Mouse (Mus musculus) stomach, embryonic 14.5 days (tissue): Measurements from ENCODE around the gene Cptp. TPM values are rescaled to one million over a fixed set of nuclear protein-coding genes. Genes with fewer than 3 reads are reported as not detected.
A peak's percentile ranks its signal among the peaks of the same experiment; 100 is the strongest.

Experiments used
- ATAC-seq: fragments of 200-750 bp; cut with Nextera tagmentation; 2 replicates; pipeline ENCODE4 v1.8.0; 2017; ENCODE audit warnings: low read depth, moderate TSS enrichment; ENCODE audit not compliant: insufficient number of reproducible peaks, insufficient read depth, low FRiP score
- H3K27ac ChIP-seq: fragments of 300-500 bp; sonication (generic); 2 replicates; pipeline ENCODE4 v1.5.1; 2014; ENCODE audit warnings: mild to moderate bottlenecking, low read length, moderate library complexity, mixed read lengths
- H3K27me3 ChIP-seq: fragments of 300-500 bp; sonication (generic); 2 replicates; pipeline ENCODE4 v1.6.1; 2014; ENCODE audit warnings: low read length, control low read depth, mixed read lengths; ENCODE audit not compliant: control insufficient read depth, insufficient read depth
- H3K36me3 ChIP-seq: fragments of 300-500 bp; sonication (generic); 2 replicates; pipeline ENCODE4 v1.6.1; 2014; ENCODE audit warnings: mild to moderate bottlenecking, control low read depth, low read length, moderate library complexity, mixed read lengths; ENCODE audit not compliant: control insufficient read depth, insufficient read depth
- H3K4me1 ChIP-seq: fragments of 300-500 bp; sonication (generic); 2 replicates; pipeline ENCODE4 v1.6.1; 2014; ENCODE audit warnings: low read length, control low read depth, mixed read lengths; ENCODE audit not compliant: control insufficient read depth, insufficient read depth
- H3K4me2 ChIP-seq: fragments of 300-500 bp; sonication (generic); replicated peaks from 2 replicates; pipeline ENCODE4 v1.6.1; 2014; ENCODE audit warnings: low read depth, low read length, control low read depth
- H3K4me3 ChIP-seq: fragments of 300-500 bp; sonication (generic); 2 replicates; pipeline ENCODE4 v1.5.1; 2014; ENCODE audit warnings: low read depth, low read length, control low read depth
- H3K9ac ChIP-seq: fragments of 300-500 bp; sonication (generic); replicated peaks from 2 replicates; pipeline ENCODE4 v1.6.1; 2014; ENCODE audit warnings: low read depth, mild to moderate bottlenecking, control low read depth, low read length, moderate library complexity, mixed read lengths
- H3K9me3 ChIP-seq: fragments of 300-500 bp; sonication (generic); 2 replicates; pipeline ENCODE4 v1.6.1; 2016; ENCODE audit warnings: low read depth, low read length, control low read depth; ENCODE audit not compliant: control insufficient read depth
- WGBS: fragments of 180-500 bp; shearing (Covaris S2); extraction: QIAGEN DNeasy Blood & Tissue Kit; methylation state at CpG from one replicate; pipeline ENCODE4 v1.1.7; 2014; 5-methylcytosine and 5-hydroxymethylcytosine counted together
- polyA plus RNA-seq: library from polyadenylated mRNA; unstranded; fragments of >200 nt; fragmentation: Nextera tagmentation; extraction: Ambion mirVana; gene quantifications from 2 replicates; pipeline ENCODE4 v1.2.1, GENCODE M21; 2014

The Cptp gene
- polyA plus RNA-seq, 1 experiment from 2014 or later, result 17.3 TPM

GRCm38 (mm10) chr4:155901205-155901604, 32.0 kb upstream of the Cptp start:
- no peak overlapping the region for H3K4me3 ChIP-seq
- H3K4me1 ChIP-seq, result no peaks in the 10 kb centered on the region
- H3K36me3 ChIP-seq, result peaks cover 43% of the 10 kb centered on the region
- no peak overlapping the region for H3K4me2 ChIP-seq
- no peak overlapping the region for H3K9ac ChIP-seq
- H3K27me3 ChIP-seq, result no peaks in the 10 kb centered on the region
- no peak for ATAC-seq
- H3K27ac ChIP-seq, result no peak overlapping the region
- H3K9me3 ChIP-seq, result no peaks in the 10 kb centered on the region
- WGBS, result 71% methylated on average over 3 of the region's 3 CpGs

- H3K4me2 ChIP-seq, result no peak overlapping the region
Observed at GRCm38 (mm10) chr4:155899355-155899754, 30.1 kb upstream of the Cptp start.

DNA sequence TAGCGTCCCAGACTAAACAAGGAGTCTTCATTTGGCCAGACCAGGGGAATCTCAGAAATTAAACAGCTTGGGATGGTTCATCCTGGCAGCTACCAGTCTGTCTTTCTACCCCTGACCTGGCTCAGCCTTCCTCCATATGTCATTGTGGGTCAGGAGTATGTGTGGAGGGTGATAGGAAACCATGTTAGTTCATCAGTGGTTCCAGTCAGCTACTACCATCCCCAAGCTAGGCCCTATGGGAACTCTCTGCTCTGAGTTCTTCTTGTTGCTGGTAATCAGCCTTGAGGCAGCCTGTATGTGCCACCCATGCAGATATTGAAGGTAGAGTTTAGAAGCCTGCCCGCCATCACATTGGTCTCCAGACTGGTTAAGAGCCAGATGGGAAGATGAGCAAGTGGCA, 29.1 kb upstream of the Cptp start:
- Histone ChIP-seq H3K4me1 (peaks cover 19% of the 10 kb centered on the region), H3K27ac (no peak overlapping the region), H3K9ac (no peak overlapping the region), H3K27me3 (no peaks in the 10 kb centered on the region), H3K4me2 (no peak overlapping the region), H3K36me3 (peaks cover 24% of the 10 kb centered on the region), H3K4me3 (no peak overlapping the region), H3K9me3 (no peaks in the 10 kb centered on the region)
- WGBS, result 97% methylated on average over 2 of the region's 2 CpGs
- no peak for ATAC-seq

More at GRCm38 (mm10) chr4:155899355-155899754, 30.1 kb upstream of the Cptp start:
- Histone ChIP-seq H3K9me3 (no peaks in the 10 kb centered on the region), H3K9ac (no peak overlapping the region), H3K4me1 (peaks cover 9% of the 10 kb centered on the region), H3K27me3 (no peaks in the 10 kb centered on the region), H3K27ac (no peak overlapping the region), H3K4me3 (no peak overlapping the region), H3K36me3 (peaks cover 33% of the 10 kb centered on the region)
- WGBS, result 95% methylated on average over 7 of the region's 7 CpGs
- ATAC-seq, result no peak

DNA sequence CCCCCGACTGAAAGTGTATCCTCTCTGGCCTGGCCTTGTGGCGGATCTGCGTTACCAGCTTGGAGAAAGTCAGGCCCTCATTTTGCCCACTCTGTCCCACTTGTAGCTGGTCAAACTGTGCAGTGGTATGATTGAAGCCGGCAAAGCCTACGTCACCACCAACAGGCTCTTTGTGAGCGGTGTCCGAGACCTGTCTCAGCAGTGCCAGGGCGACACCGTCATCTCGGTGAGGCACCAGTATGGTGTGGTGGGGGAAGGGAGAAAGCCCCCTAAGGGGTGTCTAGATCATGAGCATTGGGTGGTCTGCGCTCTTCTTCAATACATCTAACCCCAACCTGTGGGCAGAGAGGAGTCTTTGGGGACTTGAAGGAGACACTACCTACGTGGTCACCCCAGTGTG, 27.2 kb upstream of the Cptp start:
- Histone ChIP-seq H3K27me3 (no peaks in the 10 kb centered on the region), H3K27ac (no peak overlapping the region), H3K4me3 (no peak overlapping the region), H3K9ac (no peak overlapping the region), H3K4me2 (no peak overlapping the region), H3K4me1 (peaks cover 24% of the 10 kb centered on the region), H3K36me3 (peaks cover 11% of the 10 kb centered on the region), H3K9me3 (no peaks in the 10 kb centered on the region)
- 97% methylated on average over 12 of the region's 12 CpGs for WGBS
- ATAC-seq, result no peak

- WGBS, result 96% methylated on average over 4 of the region's 4 CpGs
- Histone ChIP-seq H3K4me2 (no peak overlapping the region), H3K36me3 (peaks cover 11% of the 10 kb centered on the region), H3K27ac (no peak overlapping the region), H3K9me3 (no peaks in the 10 kb centered on the region), H3K4me3 (no peak overlapping the region), H3K4me1 (peaks cover 24% of the 10 kb centered on the region), H3K9ac (no peak overlapping the region), H3K27me3 (no peaks in the 10 kb centered on the region)
- no peak for ATAC-seq
Observed at GRCm38 (mm10) chr4:155895826-155896225, 26.6 kb upstream of the Cptp start.

- no peak for ATAC-seq
- no peaks in the 10 kb centered on the region for H3K9me3 ChIP-seq
- peaks cover 12% of the 10 kb centered on the region for H3K36me3 ChIP-seq
- 31% methylated on average over 6 of the region's 6 CpGs for WGBS
- no peaks in the 10 kb centered on the region for H3K27me3 ChIP-seq
- H3K9ac ChIP-seq, result no peak overlapping the region
- peaks cover 29% of the 10 kb centered on the region for H3K4me1 ChIP-seq
- peak overlapping the region; percentile 31 for H3K4me2 ChIP-seq
- no peak overlapping the region for H3K4me3 ChIP-seq
- H3K27ac ChIP-seq, result no peak overlapping the region
Observed at GRCm38 (mm10) chr4:155895216-155895615, 26.0 kb upstream of the Cptp start.

GRCm38 (mm10) chr4:155894311-155894881, 25.2 kb upstream of the Cptp start:
- Histone ChIP-seq H3K9ac (0 out of 2 replicates have a peak overlapping the region, but pooled peaks have one; percentile 11), H3K4me1 (peaks cover 31% of the 10 kb centered on the region), H3K9me3 (no peaks in the 10 kb centered on the region), H3K27me3 (no peaks in the 10 kb centered on the region), H3K27ac (no peak overlapping the region), H3K36me3 (peaks cover 10% of the 10 kb centered on the region), H3K4me3 (peak overlapping the region; percentile 8; the same call in 1 of the 2 replicates), H3K4me2 (peak overlapping the region; percentile 31)
- no peak for ATAC-seq
- WGBS, result 24% methylated on average over 8 of the region's 8 CpGs

GRCm38 (mm10) chr4:155893212-155893690, 24.0 kb upstream of the Cptp start:
- H3K4me3 ChIP-seq, result peak overlapping the region; percentile 88
- WGBS, result 73% methylated on average over 8 of the region's 8 CpGs
- peak overlapping the region; percentile 91 for H3K4me2 ChIP-seq
- peaks cover 21% of the 10 kb centered on the region for H3K36me3 ChIP-seq
- H3K9me3 ChIP-seq, result no peaks in the 10 kb centered on the region
- H3K9ac ChIP-seq, result peak overlapping the region; percentile 71; the same call in 1 of the 2 replicates
- no peak for ATAC-seq
- H3K27ac ChIP-seq, result no peak overlapping the region
- H3K27me3 ChIP-seq, result no peaks in the 10 kb centered on the region
- H3K4me1 ChIP-seq, result peaks cover 31% of the 10 kb centered on the region
